Mouse (Mus musculus) monocyte, adult 59 days (primary cell): ENCODE data around the gene Olfr1058. TPM values are rescaled to one million over a fixed set of nuclear protein-coding genes. Genes with fewer than 3 reads are reported as not detected.

Experiments used
- total RNA-seq, 2 experiments: library from RNA; stranded (reverse); gene quantifications; one replicate each; pipeline ENCODE4 v1.2.4; 2023

Gene Olfr1058
- total RNA-seq, result not detected

GRCm38 (mm10) chr2:86388461-86388860 lies at the start of gene Olfr1058:
Olfr1058 (minus strand) TSS chr2:86388561.

GRCm38 (mm10) chr2:86426649-86427048 lies 38.3 kb upstream of the Olfr1058 start, which contains the start of gene Olfr1062:
Olfr1062 (minus strand) TSS chr2:86426749.

GRCm38 (mm10) chr2:86413950-86414349 lies 25.6 kb upstream of the Olfr1058 start, which contains the start of gene Olfr1061:
Olfr1061 (minus strand) TSS chr2:86414050.

GRCm38 (mm10) chr2:86378293-86378692 lies 10.1 kb downstream of the Olfr1058 start, which contains the start of gene Olfr1057:
Olfr1057 (minus strand) TSS chr2:86378393.

GRCm38 (mm10) chr2:86362369-86362768 lies 26.0 kb downstream of the Olfr1058 start, which contains the start of gene Olfr1056:
Olfr1056 (minus strand) TSS chr2:86362469.

GRCm38 (mm10) chr2:86350184-86350583 lies 38.2 kb downstream of the Olfr1058 start, which contains the start of gene Olfr1055:
Olfr1055 (minus strand) TSS chr2:86350284.

GRCm38 (mm10) chr2:86335333-86335732 lies 53.0 kb downstream of the Olfr1058 start, which contains the start of gene Olfr1054:
Olfr1054 (minus strand) TSS chr2:86335433.

Other genes with a start within 250 kb of the Olfr1058 start
- gene Olfr1040, start 241.8 kb downstream of the Olfr1058 start, total RNA-seq, result not detected
- not detected for gene Olfr1042, start 226.7 kb downstream of the Olfr1058 start, total RNA-seq
- not detected for gene Olfr1043, start 221.0 kb downstream of the Olfr1058 start, total RNA-seq
- not detected for gene Olfr1044, start 210.7 kb downstream of the Olfr1058 start, total RNA-seq
- not detected for gene Olfr52, start 202.9 kb downstream of the Olfr1058 start, total RNA-seq
- gene Olfr1045, start 185.6 kb downstream of the Olfr1058 start, total RNA-seq, result not detected
- gene Olfr1046, start 169.2 kb downstream of the Olfr1058 start, total RNA-seq, result not detected
- gene Olfr1047, start 157.2 kb downstream of the Olfr1058 start, total RNA-seq, result not detected
- gene Olfr1048, start 148.3 kb downstream of the Olfr1058 start, total RNA-seq, result not detected
- not detected for gene Olfr1049, start 130.2 kb downstream of the Olfr1058 start, total RNA-seq
- not detected for gene Olfr1051, start 109.5 kb downstream of the Olfr1058 start, total RNA-seq
- gene Olfr1052, start 96.1 kb downstream of the Olfr1058 start, total RNA-seq, result not detected
- gene Olfr1053, start 73.3 kb downstream of the Olfr1058 start, total RNA-seq, result not detected
- gene Olfr1054, start 53.1 kb downstream of the Olfr1058 start, total RNA-seq, result not detected
- gene Olfr1055, start 38.3 kb downstream of the Olfr1058 start, total RNA-seq, result not detected
- not detected for gene Olfr1056, start 26.1 kb downstream of the Olfr1058 start, total RNA-seq
- gene Olfr1057, start 10.2 kb downstream of the Olfr1058 start, total RNA-seq, result not detected
- gene Olfr1061, start 25.5 kb upstream of the Olfr1058 start, total RNA-seq, result not detected
- gene Olfr1062, start 38.2 kb upstream of the Olfr1058 start, total RNA-seq, result not detected
- gene Olfr1065, start 62.0 kb upstream of the Olfr1058 start, total RNA-seq, result not detected
- not detected for gene Olfr1066, start 67.7 kb upstream of the Olfr1058 start, total RNA-seq
- not detected for gene Olfr228, start 98.8 kb upstream of the Olfr1058 start, total RNA-seq
- gene Olfr1076, start 119.9 kb upstream of the Olfr1058 start, total RNA-seq, result not detected
- not detected for gene Olfr1079, start 153.9 kb upstream of the Olfr1058 start, total RNA-seq
- not detected for gene Olfr1080, start 169.7 kb upstream of the Olfr1058 start, total RNA-seq
- not detected for gene Olfr1082, start 210.4 kb upstream of the Olfr1058 start, total RNA-seq